Comparison of ENCODE assay signal across 9 mouse cellular contexts in the genomic region with DNA sequence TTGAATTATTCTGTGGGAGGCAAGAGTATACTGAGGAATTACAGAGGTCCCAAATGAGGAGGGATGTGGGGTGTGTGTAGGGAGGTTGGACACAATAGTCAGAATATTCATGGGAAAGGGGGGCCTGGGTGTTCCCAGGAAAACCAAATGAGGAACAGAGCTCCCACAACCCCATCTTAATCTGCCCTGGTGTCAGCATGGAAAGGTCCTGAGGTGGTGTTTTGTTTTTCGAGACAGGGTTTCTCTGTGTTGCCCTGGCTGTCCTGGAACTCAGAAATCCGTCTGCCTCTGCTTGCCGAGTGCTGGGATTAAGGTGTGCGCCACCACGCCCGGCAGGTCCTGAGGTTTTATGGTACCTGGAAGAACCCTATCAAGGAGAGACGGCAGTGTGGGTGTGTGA. TPM values are rescaled to one million over a fixed set of nuclear protein-coding genes. Genes with fewer than 3 reads are reported as not detected.
DNase-seq lines count a peak whose midpoint lies in the region; ATAC-seq and TF ChIP-seq lines count a peak whose summit lies in the region.
"Had no signal": no experiment of that assay in that cellular context is flagged by ENCODE, and none has a peak within 500 bp of the region (broad histone marks: within the 10 kb centered on the region; RNA-seq: fewer than 3 reads in every experiment).

No protein-coding gene starts in this region.

- DNase-seq in hindbrain, embryonic 11.5 days (ENCODE audit: low spot score): no peak
- no peak for DNase-seq in embryonic facial prominence, embryonic 11.5 days (ENCODE audit: low spot score)
- no peak for DNase-seq in heart, postnatal 0 days (ENCODE audit: low spot score)
- DNase-seq in cerebellum, postnatal 4 days (ENCODE audit: low spot score in 2 of 2): no peak
- no peak for DNase-seq in thymus, postnatal 14 days
- DNase-seq: gastrocnemius, postnatal 36 days had no signal

- no peaks in the 10 kb centered on the region for H3K27me3 ChIP-seq in hindbrain, embryonic 12.5 days
- H3K27me3 ChIP-seq in hindbrain, embryonic 11.5 days (ENCODE audit: control insufficient read depth, insufficient read depth, low read length): no peaks in the 10 kb centered on the region
- no peaks in the 10 kb centered on the region for H3K27me3 ChIP-seq in embryonic facial prominence, embryonic 11.5 days (ENCODE audit: control insufficient read depth, insufficient read depth, low read length)
- H3K27me3 ChIP-seq in heart, postnatal 0 days (ENCODE audit: control insufficient read depth, insufficient read depth, low read length): no peaks in the 10 kb centered on the region
- H3K27me3 ChIP-seq in midbrain, embryonic 13.5 days: no peaks in the 10 kb centered on the region

- H3K9me3 ChIP-seq in hindbrain, embryonic 12.5 days (replicated peaks): no peaks in the 10 kb centered on the region
- no peaks in the 10 kb centered on the region for H3K9me3 ChIP-seq in hindbrain, embryonic 11.5 days (ENCODE audit: control insufficient read depth, low read length)
- no peaks in the 10 kb centered on the region for H3K9me3 ChIP-seq in embryonic facial prominence, embryonic 11.5 days (replicated peaks; ENCODE audit: control insufficient read depth, low read length)
- H3K9me3 ChIP-seq in heart, postnatal 0 days (replicated peaks; ENCODE audit: control insufficient read depth, low read length): no peaks in the 10 kb centered on the region
- no peaks in the 10 kb centered on the region for H3K9me3 ChIP-seq in midbrain, embryonic 13.5 days

- no peak for ATAC-seq in hindbrain, embryonic 12.5 days (ENCODE audit: low FRiP score)
- ATAC-seq in hindbrain, embryonic 11.5 days (ENCODE audit: low FRiP score): no peak
- no peak for ATAC-seq in embryonic facial prominence, embryonic 11.5 days (replicated peaks; ENCODE audit: insufficient number of reproducible peaks, low FRiP score, low TSS enrichment, low read depth)
- ATAC-seq in heart, postnatal 0 days (ENCODE audit: insufficient read depth, low read depth): no peak
- no peak; the same call in 1 of the 2 replicates for ATAC-seq in midbrain, embryonic 13.5 days

- WGBS in hindbrain, embryonic 12.5 days: 71% methylated on average over 7 of the region's 7 CpGs
- 75% methylated on average over 7 of the region's 7 CpGs for WGBS in hindbrain, embryonic 11.5 days
- 64% methylated on average over 7 of the region's 7 CpGs for WGBS in embryonic facial prominence, embryonic 11.5 days
- WGBS in heart, postnatal 0 days: 54% methylated on average over 7 of the region's 7 CpGs
- WGBS in midbrain, embryonic 13.5 days: 44% methylated on average over 7 of the region's 7 CpGs

- peaks cover 22% of the 10 kb centered on the region for H3K4me1 ChIP-seq in hindbrain, embryonic 12.5 days
- H3K4me1 ChIP-seq in hindbrain, embryonic 11.5 days (replicated peaks; ENCODE audit: control insufficient read depth, insufficient read depth, low read length): 0 out of 2 replicates have a peak, but pooled peaks cover 2% of the 10 kb centered on the region
- H3K4me1 ChIP-seq in embryonic facial prominence, embryonic 11.5 days (ENCODE audit: control insufficient read depth, insufficient read depth, low read length): peaks cover 5% of the 10 kb centered on the region
- H3K4me1 ChIP-seq in heart, postnatal 0 days (ENCODE audit: control insufficient read depth, insufficient read depth): peaks cover 13% of the 10 kb centered on the region
- H3K4me1 ChIP-seq in midbrain, embryonic 13.5 days (replicated peaks): peaks cover 28% of the 10 kb centered on the region

- no peak overlapping the region for H3K4me3 ChIP-seq in hindbrain, embryonic 12.5 days
- no peak overlapping the region for H3K4me3 ChIP-seq in hindbrain, embryonic 11.5 days (ENCODE audit: low read depth, low read length)
- H3K4me3 ChIP-seq in embryonic facial prominence, embryonic 11.5 days (ENCODE audit: low read depth, low read length): no peak overlapping the region
- no peak overlapping the region for H3K4me3 ChIP-seq in heart, postnatal 0 days (ENCODE audit: low read depth, low read length)
- no peak overlapping the region for H3K4me3 ChIP-seq in midbrain, embryonic 13.5 days (replicated peaks)
- H3K4me3 ChIP-seq: left cerebral cortex, adult 2 months had no signal

- no peak for TF ChIP-seq EP300 in heart, postnatal 0 days (IDR thresholded peaks at IDR 0.05; ENCODE audit: low read depth)

- H3K36me3 ChIP-seq in hindbrain, embryonic 12.5 days: peaks cover 64% of the 10 kb centered on the region
- H3K36me3 ChIP-seq in hindbrain, embryonic 11.5 days (ENCODE audit: control insufficient read depth, insufficient read depth, low read length): peaks cover 25% of the 10 kb centered on the region
- H3K36me3 ChIP-seq in embryonic facial prominence, embryonic 11.5 days (replicated peaks; ENCODE audit: control insufficient read depth, insufficient read depth, low read depth, low read length): peaks cover 39% of the 10 kb centered on the region
- H3K36me3 ChIP-seq in heart, postnatal 0 days (replicated peaks; ENCODE audit: control insufficient read depth, insufficient read depth, low read length): peaks cover 53% of the 10 kb centered on the region
- H3K36me3 ChIP-seq in midbrain, embryonic 13.5 days: peaks cover 64% of the 10 kb centered on the region

- 0 out of 2 replicates have a peak overlapping the region, but pooled peaks have one; percentile 60 for H3K27ac ChIP-seq in hindbrain, embryonic 12.5 days
- no peak overlapping the region for H3K27ac ChIP-seq in hindbrain, embryonic 11.5 days (ENCODE audit: low read depth, low read length)
- 0 out of 2 replicates have a peak overlapping the region, but pooled peaks have one; percentile 13 for H3K27ac ChIP-seq in embryonic facial prominence, embryonic 11.5 days (replicated peaks; ENCODE audit: low read depth, low read length)
- H3K27ac ChIP-seq in heart, postnatal 0 days (ENCODE audit: low read depth): peak overlapping the region; percentile 82
- peak overlapping the region; percentile 59 for H3K27ac ChIP-seq in midbrain, embryonic 13.5 days
- H3K27ac ChIP-seq: left cerebral cortex, adult 2 months had no signal

- no peak for TF ChIP-seq CTCF in heart, postnatal 0 days (IDR thresholded peaks at IDR 0.05; ENCODE audit: low read depth)

- H3K4me2 ChIP-seq in hindbrain, embryonic 12.5 days (replicated peaks): no peak overlapping the region
- no peak overlapping the region for H3K4me2 ChIP-seq in hindbrain, embryonic 11.5 days (replicated peaks; ENCODE audit: low read depth, low read length)
- no peak overlapping the region for H3K4me2 ChIP-seq in embryonic facial prominence, embryonic 11.5 days (ENCODE audit: low read depth, low read length)
- H3K4me2 ChIP-seq in heart, postnatal 0 days (ENCODE audit: low read depth, low read length): no peak overlapping the region
- no peak overlapping the region for H3K4me2 ChIP-seq in midbrain, embryonic 13.5 days (replicated peaks)

- no peak overlapping the region for H3K9ac ChIP-seq in hindbrain, embryonic 12.5 days
- H3K9ac ChIP-seq in hindbrain, embryonic 11.5 days (ENCODE audit: low read depth, low read length): no peak overlapping the region
- H3K9ac ChIP-seq in embryonic facial prominence, embryonic 11.5 days (replicated peaks; ENCODE audit: low read length): no peak overlapping the region
- H3K9ac ChIP-seq in heart, postnatal 0 days (replicated peaks; ENCODE audit: low read depth, low read length): no peak overlapping the region
- peak overlapping the region; percentile 28; the same call in 1 of the 2 replicates for H3K9ac ChIP-seq in midbrain, embryonic 13.5 days (replicated peaks)

RNA-seq across cellular contexts. Expression of gene Rps16, which starts 8.0 kb away (rescaled TPM):
- polyA plus RNA-seq in hindbrain, embryonic 12.5 days (2016; fragmentation: Nextera tagmentation; extraction: Ambion mirVana): 514 and 573 TPM in 2 replicates
- polyA plus RNA-seq in hindbrain, embryonic 11.5 days (2014; fragmentation: Nextera tagmentation; extraction: Ambion mirVana): 746 and 776 TPM in 2 replicates
- 988 and 991 TPM in 2 replicates for polyA plus RNA-seq in embryonic facial prominence, embryonic 11.5 days (2014; fragmentation: Nextera tagmentation; extraction: Ambion mirVana)
- total RNA-seq in heart, postnatal 0 days (2014; rRNA removed; ENCODE audit: low replicate concordance): 145 and 161 TPM in 2 replicates
- polyA plus RNA-seq in heart, postnatal 0 days (2015; fragmentation: Nextera tagmentation; extraction: Ambion mirVana): 481 and 513 TPM in 2 replicates
- polyA plus RNA-seq in midbrain, embryonic 13.5 days (2015; fragmentation: Nextera tagmentation; extraction: Ambion mirVana): 531 and 537 TPM in 2 replicates

RNA-seq across cellular contexts. Expression of gene Plekhg2, which starts 14.0 kb away (rescaled TPM):
- 71.7 and 74.9 TPM in 2 replicates for polyA plus RNA-seq in hindbrain, embryonic 12.5 days (2016; fragmentation: Nextera tagmentation; extraction: Ambion mirVana)
- 39.5 and 48.0 TPM in 2 replicates for polyA plus RNA-seq in hindbrain, embryonic 11.5 days (2014; fragmentation: Nextera tagmentation; extraction: Ambion mirVana)
- polyA plus RNA-seq in embryonic facial prominence, embryonic 11.5 days (2014; fragmentation: Nextera tagmentation; extraction: Ambion mirVana): 38.8 and 50.0 TPM in 2 replicates
- total RNA-seq in heart, postnatal 0 days (2014; rRNA removed; ENCODE audit: low replicate concordance): 23.5 and 41.7 TPM in 2 replicates
- 11.8 and 13.7 TPM in 2 replicates for polyA plus RNA-seq in heart, postnatal 0 days (2015; fragmentation: Nextera tagmentation; extraction: Ambion mirVana)
- polyA plus RNA-seq in midbrain, embryonic 13.5 days (2015; fragmentation: Nextera tagmentation; extraction: Ambion mirVana): 34.5 and 37.6 TPM in 2 replicates

RNA-seq across cellular contexts. Expression of gene Supt5, which starts 19.9 kb away (rescaled TPM):
- 105 and 112 TPM in 2 replicates for polyA plus RNA-seq in hindbrain, embryonic 12.5 days (2016; fragmentation: Nextera tagmentation; extraction: Ambion mirVana)
- polyA plus RNA-seq in hindbrain, embryonic 11.5 days (2014; fragmentation: Nextera tagmentation; extraction: Ambion mirVana): 68.0 and 74.9 TPM in 2 replicates
- polyA plus RNA-seq in embryonic facial prominence, embryonic 11.5 days (2014; fragmentation: Nextera tagmentation; extraction: Ambion mirVana): 72.3 and 73.9 TPM in 2 replicates
- 52.3 and 71.4 TPM in 2 replicates for total RNA-seq in heart, postnatal 0 days (2014; rRNA removed; ENCODE audit: low replicate concordance)
- 36.4 and 36.6 TPM in 2 replicates for polyA plus RNA-seq in heart, postnatal 0 days (2015; fragmentation: Nextera tagmentation; extraction: Ambion mirVana)
- 98.8 and 99.2 TPM in 2 replicates for polyA plus RNA-seq in midbrain, embryonic 13.5 days (2015; fragmentation: Nextera tagmentation; extraction: Ambion mirVana)

RNA-seq across cellular contexts. Expression of gene Zfp36, which starts 21.6 kb away (rescaled TPM):
- polyA plus RNA-seq in hindbrain, embryonic 12.5 days (2016; fragmentation: Nextera tagmentation; extraction: Ambion mirVana): 6.3 and 7.3 TPM in 2 replicates
- polyA plus RNA-seq in hindbrain, embryonic 11.5 days (2014; fragmentation: Nextera tagmentation; extraction: Ambion mirVana): 3.4 and 3.9 TPM in 2 replicates
- polyA plus RNA-seq in embryonic facial prominence, embryonic 11.5 days (2014; fragmentation: Nextera tagmentation; extraction: Ambion mirVana): 4.7 and 5.5 TPM in 2 replicates
- 10.8 and 19.2 TPM in 2 replicates for total RNA-seq in heart, postnatal 0 days (2014; rRNA removed; ENCODE audit: low replicate concordance)
- 12.5 and 13.6 TPM in 2 replicates for polyA plus RNA-seq in heart, postnatal 0 days (2015; fragmentation: Nextera tagmentation; extraction: Ambion mirVana)
- 3.1 and 4.2 TPM in 2 replicates for polyA plus RNA-seq in midbrain, embryonic 13.5 days (2015; fragmentation: Nextera tagmentation; extraction: Ambion mirVana)

RNA-seq across cellular contexts. Expression of gene Med29, which starts 34.1 kb away (rescaled TPM):
- polyA plus RNA-seq in hindbrain, embryonic 12.5 days (2016; fragmentation: Nextera tagmentation; extraction: Ambion mirVana): 39.6 and 42.2 TPM in 2 replicates
- polyA plus RNA-seq in hindbrain, embryonic 11.5 days (2014; fragmentation: Nextera tagmentation; extraction: Ambion mirVana): 47.6 and 49.7 TPM in 2 replicates
- polyA plus RNA-seq in embryonic facial prominence, embryonic 11.5 days (2014; fragmentation: Nextera tagmentation; extraction: Ambion mirVana): 50.1 and 50.6 TPM in 2 replicates
- total RNA-seq in heart, postnatal 0 days (2014; rRNA removed; ENCODE audit: low replicate concordance): 42.1 and 51.4 TPM in 2 replicates
- 44.1 and 45.8 TPM in 2 replicates for polyA plus RNA-seq in heart, postnatal 0 days (2015; fragmentation: Nextera tagmentation; extraction: Ambion mirVana)
- 43.4 and 49.5 TPM in 2 replicates for polyA plus RNA-seq in midbrain, embryonic 13.5 days (2015; fragmentation: Nextera tagmentation; extraction: Ambion mirVana)
